Mouse (Mus musculus) myocyte (in vitro differentiated cells): ENCODE measurements around the gene Dntt.

ENCODE experiments used
- CEBPB ChIP-seq: IDR thresholded peaks from 2 replicates; pipeline ENCODE4 v1.6.1; 2011; ENCODE audit warnings: mild to moderate bottlenecking, moderate library complexity; ENCODE audit not compliant: poor library complexity, insufficient read depth, severe bottlenecking
- E2F4 ChIP-seq: IDR thresholded peaks from one replicate; pipeline ENCODE4 v1.6.1; 2011; ENCODE audit warnings: mild to moderate bottlenecking, control low read depth, moderate library complexity; ENCODE audit not compliant: insufficient read depth
- MAX ChIP-seq: IDR thresholded peaks from one replicate; pipeline ENCODE4 v1.6.1; 2011; ENCODE audit warnings: low read depth, mild to moderate bottlenecking, control low read depth
- POLR2A ChIP-seq: IDR thresholded peaks from one replicate; pipeline ENCODE4 v1.6.1; 2011; ENCODE audit warnings: low read depth, mild to moderate bottlenecking, control low read depth, moderate library complexity; ENCODE audit not compliant: insufficient read length
- POLR2AphosphoS2 ChIP-seq: IDR thresholded peaks from one replicate; pipeline ENCODE4 v1.6.1; 2011; ENCODE audit warnings: low read depth, control low read depth; ENCODE audit not compliant: insufficient read length
- REST ChIP-seq: IDR thresholded peaks from one replicate; pipeline ENCODE4 v1.6.1; 2011; ENCODE audit warnings: mild to moderate bottlenecking, control low read depth, moderate library complexity; ENCODE audit not compliant: insufficient read depth, insufficient read length
- SRF ChIP-seq: IDR thresholded peaks from one replicate; pipeline ENCODE4 v1.6.1; 2011; ENCODE audit warnings: low read depth; ENCODE audit not compliant: control insufficient read depth, insufficient read length
- TCF12 ChIP-seq: IDR thresholded peaks from one replicate; pipeline ENCODE4 v1.6.1; 2011; ENCODE audit warnings: mild to moderate bottlenecking, control low read depth; ENCODE audit not compliant: poor library complexity, insufficient read depth, severe bottlenecking
- TCF3 ChIP-seq: IDR thresholded peaks from one replicate; pipeline ENCODE4 v1.6.1; 2011; ENCODE audit warnings: low read depth, control low read depth; ENCODE audit not compliant: insufficient read length
- USF1 ChIP-seq: IDR thresholded peaks from one replicate; pipeline ENCODE4 v1.6.1; 2011; ENCODE audit warnings: low read depth, mild to moderate bottlenecking, control low read depth, moderate library complexity

GRCm38 (mm10) chr19:41097038-41097437, 68.0 kb downstream of the Dntt start:
- TF ChIP-seq TCF3 (no peak), TCF12 (no peak), USF1 (no peak), E2F4 (no peak), SRF (no peak), POLR2A (no peak), MAX (no peak), REST (no peak), CEBPB (no peak), POLR2AphosphoS2 (no peak)
